Mouse (Mus musculus) intestine, embryonic 16.5 days (tissue): ENCODE data around the gene Vipas39. TPM values are rescaled to one million over a fixed set of nuclear protein-coding genes. Genes with fewer than 3 reads are reported as not detected.
A peak's percentile ranks its signal among the peaks of the same experiment; 100 is the strongest.

Source experiments
- ATAC-seq: fragments of 200-750 bp; cut with Nextera tagmentation; 2 replicates; pipeline ENCODE4 v1.8.0; 2017; ENCODE audit warnings: moderate TSS enrichment, moderate library complexity
- H3K27ac ChIP-seq: fragments of 300-500 bp; sonication (generic); 2 replicates; pipeline ENCODE4 v1.5.1; 2014; ENCODE audit warnings: mild to moderate bottlenecking, low read length
- H3K27me3 ChIP-seq: fragments of 300-500 bp; sonication (generic); replicated peaks from 2 replicates; pipeline ENCODE4 v1.6.1; 2014; ENCODE audit warnings: low read length, control low read depth, mixed read lengths; ENCODE audit not compliant: control insufficient read depth, insufficient read depth
- H3K36me3 ChIP-seq: fragments of 300-500 bp; sonication (generic); 2 replicates; pipeline ENCODE4 v1.6.1; 2014; ENCODE audit warnings: low read length, control low read depth; ENCODE audit not compliant: control insufficient read depth, insufficient read depth
- H3K4me1 ChIP-seq: fragments of 300-500 bp; sonication (generic); 2 replicates; pipeline ENCODE4 v1.6.1; 2014; ENCODE audit warnings: low read length, control low read depth, mixed read lengths; ENCODE audit not compliant: control insufficient read depth, insufficient read depth
- H3K4me2 ChIP-seq: fragments of 300-500 bp; sonication (generic); 2 replicates; pipeline ENCODE4 v1.6.1; 2014; ENCODE audit warnings: low read depth, low read length, control low read depth
- H3K4me3 ChIP-seq: fragments of 300-500 bp; sonication (generic); 2 replicates; pipeline ENCODE4 v1.5.1; 2014; ENCODE audit warnings: mild to moderate bottlenecking, low read length
- H3K9ac ChIP-seq: fragments of 300-500 bp; sonication (generic); 2 replicates; pipeline ENCODE4 v1.6.1; 2014; ENCODE audit warnings: low read depth, low read length
- H3K9me3 ChIP-seq: fragments of 300-500 bp; sonication (generic); 2 replicates; pipeline ENCODE4 v1.6.1; 2016; ENCODE audit warnings: low read length, control low read depth; ENCODE audit not compliant: control insufficient read depth
- WGBS: fragments of 180-500 bp; shearing (Covaris S2); extraction: QIAGEN DNeasy Blood & Tissue Kit; methylation state at CpG from one replicate; pipeline ENCODE4 v1.1.7; 2014; 5-methylcytosine and 5-hydroxymethylcytosine counted together
- polyA plus RNA-seq: library from polyadenylated mRNA; unstranded; fragments of >200 nt; fragmentation: Nextera tagmentation; extraction: Ambion mirVana; gene quantifications from 2 replicates; pipeline ENCODE4 v1.2.1, GENCODE M21; 2015

The Vipas39 gene
- polyA plus RNA-seq, 1 experiment from 2014 or later: 42.4 TPM

- Histone ChIP-seq H3K9me3 (no peaks in the 10 kb centered on the region), H3K4me1 (peaks cover 12% of the 10 kb centered on the region), H3K4me3 (no peak overlapping the region), H3K4me2 (no peak overlapping the region), H3K27me3 (no peaks in the 10 kb centered on the region), H3K27ac (no peak overlapping the region), H3K36me3 (peaks cover 24% of the 10 kb centered on the region), H3K9ac (no peak overlapping the region)
- ATAC-seq: no peak
- 88% methylated on average over 9 of the region's 9 CpGs for WGBS
These were observed 9.1 kb upstream of the Vipas39 start for GRCm38 (mm10) chr12:87274853-87275831.

DNA sequence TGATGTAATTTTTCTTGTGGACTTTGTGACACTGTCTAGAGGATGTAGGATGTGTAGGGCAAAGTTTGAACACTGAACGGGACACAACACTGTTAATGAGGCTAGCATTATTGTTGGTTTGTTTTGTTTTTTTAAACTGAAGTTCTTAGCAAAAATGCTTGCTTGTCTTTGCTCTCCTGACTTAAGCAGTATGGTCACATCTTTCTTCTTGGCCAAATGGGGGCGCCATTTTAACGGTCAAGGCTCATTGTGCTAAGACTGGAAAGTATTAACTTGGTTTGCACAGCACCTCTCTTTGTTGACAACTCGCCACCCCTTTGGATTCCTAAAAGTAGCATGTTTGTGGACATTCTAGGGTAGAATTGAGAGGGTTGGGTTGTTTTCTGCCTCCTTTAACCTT lies 1.6 kb upstream of the Vipas39 start:
- H3K27me3 ChIP-seq: no peaks in the 10 kb centered on the region
- H3K4me2 ChIP-seq: peak overlapping the region; percentile 73
- peak overlapping the region; percentile 88 for H3K4me3 ChIP-seq
- peak overlapping the region; percentile 92 for H3K9ac ChIP-seq
- no peaks in the 10 kb centered on the region for H3K9me3 ChIP-seq
- H3K36me3 ChIP-seq: peaks cover 12% of the 10 kb centered on the region
- 28% methylated on average over 4 of the region's 4 CpGs for WGBS
- no peak for ATAC-seq
- peaks cover 10% of the 10 kb centered on the region for H3K4me1 ChIP-seq
- no peak overlapping the region for H3K27ac ChIP-seq

DNA sequence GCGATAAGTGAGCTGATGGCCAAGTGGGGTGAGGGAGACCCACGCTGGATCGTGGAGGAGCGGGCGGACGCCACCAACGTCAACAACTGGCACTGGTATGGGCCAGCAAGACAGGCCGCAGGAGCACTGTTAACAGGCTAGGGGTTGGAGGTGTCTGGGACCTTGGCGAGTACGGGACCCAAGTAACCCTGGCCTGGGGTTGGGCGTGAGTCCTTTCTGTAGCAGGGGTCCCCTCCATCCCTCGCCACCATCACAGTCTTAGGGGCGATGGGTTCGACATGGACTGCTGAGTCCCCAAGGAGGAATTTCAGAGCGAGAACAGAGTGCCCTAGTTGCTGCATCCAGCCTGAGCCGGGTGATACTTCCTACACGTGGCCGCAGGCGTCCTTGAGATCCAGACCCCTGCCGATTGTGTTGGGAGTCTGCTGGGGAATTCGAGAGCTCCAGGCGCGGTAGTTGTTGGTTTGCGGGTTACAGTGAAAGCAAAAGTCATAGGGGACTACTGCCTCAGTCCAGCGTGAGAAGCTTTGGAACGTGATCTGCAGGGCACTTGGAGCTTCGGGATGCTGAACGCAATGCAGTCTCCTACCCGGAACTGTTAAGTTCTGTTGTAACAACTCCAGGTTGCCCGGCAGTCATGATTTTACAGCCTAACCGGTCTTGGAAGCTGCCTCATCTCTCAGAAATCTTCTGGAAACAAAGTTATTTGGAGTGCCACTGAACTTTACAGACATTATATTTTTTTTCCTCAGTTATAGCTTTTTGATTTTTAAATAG lies 959 bp upstream of the Vipas39 start:
- Histone ChIP-seq H3K4me3 (peak overlapping the region; percentile 88), H3K27ac (peak overlapping the region; percentile 90), H3K4me1 (peaks cover 10% of the 10 kb centered on the region), H3K9ac (peak overlapping the region; percentile 92), H3K36me3 (peaks cover 8% of the 10 kb centered on the region; the same call in 1 of the 2 replicates), H3K27me3 (no peaks in the 10 kb centered on the region), H3K9me3 (no peaks in the 10 kb centered on the region), H3K4me2 (peak overlapping the region; percentile 73)
- under 1% methylated on average over 31 of the region's 31 CpGs for WGBS
- peak; percentile 65 for ATAC-seq

- peak overlapping the region; percentile 62 for H3K4me2 ChIP-seq
- H3K27ac ChIP-seq: peak overlapping the region; percentile 77
- ATAC-seq: no peak
- no peaks in the 10 kb centered on the region for H3K27me3 ChIP-seq
- H3K4me3 ChIP-seq: peak overlapping the region; percentile 88
- peaks cover 10% of the 10 kb centered on the region for H3K4me1 ChIP-seq
- peaks cover 7% of the 10 kb centered on the region; the same call in 1 of the 2 replicates for H3K36me3 ChIP-seq
- 17% methylated on average over 11 of the region's 11 CpGs for WGBS
- no peaks in the 10 kb centered on the region for H3K9me3 ChIP-seq
- H3K9ac ChIP-seq: peak overlapping the region; percentile 81
These were observed 612 bp downstream of the Vipas39 start for GRCm38 (mm10) chr12:87265444-87265843.

GRCm38 (mm10) chr12:87260562-87260961 lies 5.5 kb downstream of the Vipas39 start:
- H3K36me3 ChIP-seq: 0 out of 2 replicates have a peak, but pooled peaks cover 8% of the 10 kb centered on the region
- H3K9ac ChIP-seq: no peak overlapping the region
- no peak for ATAC-seq
- no peak overlapping the region for H3K27ac ChIP-seq
- no peak overlapping the region for H3K4me3 ChIP-seq
- WGBS: 90% methylated on average over 8 of the region's 8 CpGs
- H3K9me3 ChIP-seq: no peaks in the 10 kb centered on the region
- peaks cover 2% of the 10 kb centered on the region; the same call in 1 of the 2 replicates for H3K4me1 ChIP-seq
- no peak overlapping the region for H3K4me2 ChIP-seq
- H3K27me3 ChIP-seq: no peaks in the 10 kb centered on the region

GRCm38 (mm10) chr12:87256629-87257028 lies 9.4 kb downstream of the Vipas39 start:
- H3K4me3 ChIP-seq: no peak overlapping the region
- H3K9ac ChIP-seq: no peak overlapping the region
- ATAC-seq: no peak
- no peaks in the 10 kb centered on the region for H3K4me1 ChIP-seq
- 94% methylated on average over 5 of the region's 5 CpGs for WGBS
- no peak overlapping the region for H3K4me2 ChIP-seq
- peaks cover 24% of the 10 kb centered on the region for H3K36me3 ChIP-seq
- no peaks in the 10 kb centered on the region for H3K9me3 ChIP-seq
- no peaks in the 10 kb centered on the region for H3K27me3 ChIP-seq
- H3K27ac ChIP-seq: no peak overlapping the region

DNA sequence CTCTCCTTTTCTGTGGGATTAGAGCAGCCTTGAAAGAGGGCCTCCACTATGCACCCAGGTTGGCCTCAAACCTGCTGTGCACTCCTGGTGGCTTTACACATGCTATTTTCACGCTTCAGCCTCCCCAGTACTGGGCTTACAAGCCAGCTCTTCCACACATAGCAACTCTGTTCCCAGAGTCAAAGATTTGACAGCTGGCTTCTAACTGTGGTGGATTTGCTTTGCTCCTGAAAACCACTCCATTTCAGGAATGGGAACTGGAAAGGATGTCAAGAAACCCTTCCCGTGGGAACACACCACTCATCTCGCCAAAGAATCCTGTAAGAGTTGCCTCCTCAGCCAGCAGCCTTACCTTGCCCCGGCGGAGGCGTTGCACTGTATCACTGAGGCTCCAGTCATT lies 12.2 kb downstream of the Vipas39 start:
- no peak overlapping the region for H3K27ac ChIP-seq
- no peak overlapping the region for H3K9ac ChIP-seq
- H3K27me3 ChIP-seq: no peaks in the 10 kb centered on the region
- H3K4me3 ChIP-seq: no peak overlapping the region
- no peaks in the 10 kb centered on the region for H3K4me1 ChIP-seq
- peaks cover 19% of the 10 kb centered on the region for H3K36me3 ChIP-seq
- no peak for ATAC-seq
- H3K4me2 ChIP-seq: no peak overlapping the region
- WGBS: 94% methylated on average over 6 of the region's 6 CpGs
- H3K9me3 ChIP-seq: no peaks in the 10 kb centered on the region

DNA sequence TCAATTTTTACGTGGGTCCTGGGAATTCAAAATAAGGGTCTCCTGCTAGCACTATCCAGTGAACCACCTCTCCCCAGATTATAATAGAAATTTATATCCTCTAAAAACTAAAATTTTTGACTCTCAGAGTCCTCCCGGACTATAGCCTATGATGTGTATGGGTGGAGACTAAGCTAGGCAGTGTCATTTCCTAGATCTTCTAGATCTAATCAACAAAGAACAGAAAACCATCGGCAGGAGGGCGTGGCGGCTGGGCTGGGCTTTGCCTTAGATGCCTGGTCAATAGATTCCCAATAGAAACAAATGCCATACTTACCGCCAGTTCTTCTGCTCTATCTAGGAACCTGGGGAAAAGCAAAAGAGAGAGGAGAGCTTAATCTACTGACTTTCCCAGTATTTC lies 15.9 kb downstream of the Vipas39 start:
- H3K4me3 ChIP-seq: no peak overlapping the region
- 90% methylated on average over 6 of the region's 6 CpGs for WGBS
- H3K9me3 ChIP-seq: no peaks in the 10 kb centered on the region
- no peak overlapping the region for H3K27ac ChIP-seq
- H3K36me3 ChIP-seq: peaks cover 17% of the 10 kb centered on the region
- no peaks in the 10 kb centered on the region for H3K27me3 ChIP-seq
- H3K9ac ChIP-seq: no peak overlapping the region
- ATAC-seq: no peak
- H3K4me1 ChIP-seq: no peaks in the 10 kb centered on the region
- H3K4me2 ChIP-seq: no peak overlapping the region

DNA sequence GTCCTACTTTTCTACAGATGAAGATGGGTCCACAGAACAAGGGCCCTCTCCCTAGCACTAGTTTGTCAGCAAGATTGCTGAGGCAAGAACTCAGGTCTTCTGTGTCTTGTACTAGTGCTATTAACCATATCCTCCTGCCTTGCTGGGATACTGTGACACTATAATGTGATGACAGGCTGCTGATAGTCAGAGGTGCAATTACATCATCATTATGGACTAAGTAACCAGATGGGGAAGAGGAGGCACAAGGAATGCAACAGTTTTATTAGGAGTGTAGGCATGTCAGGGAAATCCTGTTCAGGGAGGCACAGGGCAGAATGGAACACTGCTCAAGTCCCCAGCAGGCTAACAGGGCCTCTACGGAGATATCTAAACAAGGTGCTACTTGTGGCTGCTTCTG lies 27.4 kb downstream of the Vipas39 start, which contains the start of gene Noxred1:
Noxred1 (minus strand) TSS at position 101 of the 400 bp plus-strand sequence.
- no peak within 1 kb of the TSS for H3K4me3 ChIP-seq
- H3K36me3 ChIP-seq: peaks cover 10% of the 10 kb centered on the region
- 97% methylated on average over 1 of the region's 1 CpGs for WGBS
- H3K9me3 ChIP-seq: no peaks in the 10 kb centered on the region
- ATAC-seq: no peak
- no peaks in the 10 kb centered on the region for H3K4me1 ChIP-seq
- H3K4me2 ChIP-seq: no peak within 1 kb of the TSS
- no peak within 1 kb of the TSS for H3K9ac ChIP-seq
- H3K27me3 ChIP-seq: no peaks in the 10 kb centered on the region
- no peak within 1 kb of the TSS for H3K27ac ChIP-seq
